Mouse (Mus musculus) embryonic facial prominence, embryonic 12.5 days (tissue): ENCODE measurements around the gene Rras. TPM values are rescaled to one million over a fixed set of nuclear protein-coding genes. Genes with fewer than 3 reads are reported as not detected.
"Not testable (repeated sequence)": the region's sequence is repeated elsewhere in the genome, so short reads cannot be mapped to it uniquely, and the experiment has no call there.

Source experiments
- ATAC-seq: fragments of 200-750 bp; cut with Nextera tagmentation; 2 replicates; pipeline ENCODE4 v1.8.0; 2017; ENCODE audit not compliant: insufficient number of reproducible peaks, insufficient read depth, low FRiP score, low TSS enrichment
- H3K27ac ChIP-seq: fragments of 300-500 bp; sonication (generic); 2 replicates; pipeline ENCODE4 v1.5.1; 2016; ENCODE audit warnings: mild to moderate bottlenecking
- H3K27me3 ChIP-seq: fragments of 300-500 bp; sonication (generic); 2 replicates; pipeline ENCODE4 v1.6.1; 2016; ENCODE audit warnings: mild to moderate bottlenecking, moderate library complexity
- H3K36me3 ChIP-seq: fragments of 300-500 bp; sonication (generic); 2 replicates; pipeline ENCODE4 v1.6.1; 2016; ENCODE audit warnings: mild to moderate bottlenecking
- H3K4me1 ChIP-seq: fragments of 300-500 bp; sonication (generic); 2 replicates; pipeline ENCODE4 v1.6.1; 2016
- H3K4me2 ChIP-seq: fragments of 300-500 bp; sonication (generic); replicated peaks from 2 replicates; pipeline ENCODE4 v1.6.1; 2016; ENCODE audit warnings: mild to moderate bottlenecking, moderate library complexity
- H3K4me3 ChIP-seq: fragments of 300-500 bp; sonication (generic); 2 replicates; pipeline ENCODE4 v1.5.1; 2016; ENCODE audit warnings: mild to moderate bottlenecking
- H3K9ac ChIP-seq: fragments of 300-500 bp; sonication (generic); 2 replicates; pipeline ENCODE4 v1.6.1; 2016; ENCODE audit warnings: mild to moderate bottlenecking, moderate library complexity
- H3K9me3 ChIP-seq: fragments of 300-500 bp; sonication (generic); 2 replicates; pipeline ENCODE4 v1.6.1; 2016; ENCODE audit warnings: mild to moderate bottlenecking, moderate library complexity
- WGBS: fragments of 180-500 bp; shearing (Covaris S2); methylation state at CpG from one replicate; pipeline ENCODE4 v1.1.7; 2016; 5-methylcytosine and 5-hydroxymethylcytosine counted together
- polyA plus RNA-seq: library from polyadenylated mRNA; unstranded; fragments of >200 nt; fragmentation: Nextera tagmentation; extraction: Ambion mirVana; gene quantifications from 2 replicates; pipeline ENCODE4 v1.2.1, GENCODE M21; 2016

Gene Rras
- polyA plus RNA-seq, 1 experiment from 2014 or later = 26.1 TPM

DNA sequence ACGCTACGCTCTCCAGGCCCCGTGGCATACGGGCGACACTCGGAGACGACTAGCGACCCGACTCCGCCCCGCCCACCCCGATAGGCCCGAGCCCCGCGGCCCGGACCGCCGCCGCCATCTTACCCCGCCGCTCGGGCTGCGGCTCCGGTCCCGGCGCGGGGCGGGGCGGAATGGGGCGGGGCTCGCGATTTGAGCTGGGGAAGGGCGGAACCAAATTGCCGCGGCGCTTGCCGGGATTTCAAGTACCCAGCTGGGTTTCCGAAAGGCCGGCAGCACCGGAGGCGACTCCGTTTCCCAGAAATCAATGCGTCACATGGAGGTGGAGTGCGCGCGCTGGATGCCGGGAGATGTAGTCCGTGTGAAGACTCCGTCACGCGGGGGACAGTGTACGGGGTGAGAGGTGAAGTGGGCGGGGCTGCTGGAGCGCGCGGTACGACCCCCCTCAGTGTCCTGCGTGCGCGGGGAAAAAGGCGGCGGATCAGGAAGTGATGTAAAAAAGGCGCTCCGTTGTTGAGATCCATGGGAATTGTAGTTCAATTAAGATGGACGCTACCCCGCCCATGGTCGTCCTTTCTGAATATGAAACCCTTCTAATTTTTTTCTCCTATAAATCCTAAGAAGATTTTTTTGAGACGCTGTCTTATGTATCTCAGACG lies 1.7 kb upstream of the Rras start, which contains the start of gene Scaf1:
Gene Scaf1, minus strand, starts transcription at position 407 of the 656 bp plus-strand sequence.
- Histone ChIP-seq H3K36me3 (peaks cover 26% of the 10 kb centered on the region), H3K4me1 (peaks cover 22% of the 10 kb centered on the region), H3K27ac (peak within 1 kb of the TSS; percentile 93), H3K9me3 (no peaks in the 10 kb centered on the region), H3K4me3 (peak within 1 kb of the TSS; percentile 92), H3K27me3 (peaks cover 2% of the 10 kb centered on the region; the same call in 1 of the 2 replicates), H3K4me2 (peak within 1 kb of the TSS; percentile 74), H3K9ac (peak within 1 kb of the TSS; percentile 96)
- ATAC-seq = peak; percentile 86
- under 1% methylated on average over 69 of the region's 69 CpGs for WGBS

DNA sequence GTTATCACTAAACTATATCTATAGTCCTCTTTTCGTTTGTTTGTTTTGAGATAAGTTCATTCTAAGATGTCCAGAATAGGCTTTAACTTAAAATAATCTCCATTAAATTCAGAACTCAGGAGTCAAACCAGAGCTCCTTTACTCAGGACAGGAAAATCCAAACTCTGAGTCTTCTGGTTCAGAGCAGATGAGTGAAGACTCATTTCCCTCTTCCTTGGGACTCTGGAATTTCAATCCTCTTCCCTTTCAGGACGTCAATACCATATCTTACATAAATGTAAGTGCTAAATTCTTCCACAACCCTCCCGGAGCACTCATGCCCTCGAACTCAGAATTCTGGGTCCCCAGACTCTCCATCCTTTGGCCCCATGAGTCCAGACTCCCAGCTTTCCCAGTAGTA lies 1.0 kb upstream of the Rras start:
- no peaks in the 10 kb centered on the region for H3K9me3 ChIP-seq
- peak overlapping the region; percentile 20 for H3K9ac ChIP-seq
- peak overlapping the region; percentile 92 for H3K4me3 ChIP-seq
- peak overlapping the region; percentile 93 for H3K27ac ChIP-seq
- peaks cover 22% of the 10 kb centered on the region for H3K4me1 ChIP-seq
- 4% methylated on average over 4 of the region's 4 CpGs for WGBS
- H3K36me3 ChIP-seq = peaks cover 19% of the 10 kb centered on the region
- peaks cover 2% of the 10 kb centered on the region; the same call in 1 of the 2 replicates for H3K27me3 ChIP-seq
- ATAC-seq = no peak
- peak overlapping the region; percentile 71 for H3K4me2 ChIP-seq

DNA sequence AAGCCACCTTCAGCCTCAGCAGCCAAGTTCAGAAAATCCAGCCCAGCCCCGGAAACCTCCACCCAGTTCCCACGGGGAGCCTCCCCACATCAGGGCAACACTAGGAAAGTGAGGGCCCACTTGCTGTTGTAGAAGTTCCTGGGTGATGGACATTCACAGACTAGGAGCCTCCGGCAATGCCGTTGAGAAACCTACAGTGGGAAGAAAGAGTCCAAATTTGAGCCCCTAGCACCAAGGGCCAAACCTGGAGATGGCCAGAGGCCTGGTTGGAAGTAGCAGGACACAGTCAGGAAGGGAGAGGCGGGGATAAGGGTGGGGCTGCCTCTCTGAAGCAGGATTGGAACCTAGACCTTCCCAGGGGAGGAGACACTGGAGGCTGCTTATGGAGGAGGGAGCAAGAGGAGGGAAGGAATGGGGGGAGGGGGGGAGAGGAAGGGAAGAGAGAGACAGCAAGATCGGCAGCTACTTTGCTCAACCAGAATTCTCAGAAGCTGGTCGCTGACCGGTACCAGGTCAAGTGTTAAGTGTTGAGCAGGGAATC lies 1.3 kb downstream of the Rras start:
- no peak overlapping the region for H3K27ac ChIP-seq

GRCm38 (mm10) chr7:45020225-45020624 lies 2.5 kb downstream of the Rras start:
- H3K4me3 ChIP-seq = no peak overlapping the region
- H3K4me2 ChIP-seq = no peak overlapping the region
- peaks cover 2% of the 10 kb centered on the region; the same call in 1 of the 2 replicates for H3K27me3 ChIP-seq
- no peak overlapping the region for H3K9ac ChIP-seq
- no peaks in the 10 kb centered on the region for H3K36me3 ChIP-seq
- H3K27ac ChIP-seq = no peak overlapping the region
- peaks cover 13% of the 10 kb centered on the region for H3K4me1 ChIP-seq
- no peak for ATAC-seq
- no peaks in the 10 kb centered on the region for H3K9me3 ChIP-seq
- WGBS = 72% methylated on average over 9 of the region's 9 CpGs

More for the DNA sequence above, 1.3 kb downstream of the Rras start:
- Histone ChIP-seq H3K9me3 (no peaks in the 10 kb centered on the region), H3K9ac (0 out of 2 replicates have a peak overlapping the region, but pooled peaks have one; percentile 15), H3K4me3 (no peak overlapping the region), H3K4me2 (peak overlapping the region; percentile 71; the same call in 1 of the 2 replicates), H3K36me3 (no peaks in the 10 kb centered on the region), H3K27me3 (peaks cover 2% of the 10 kb centered on the region; the same call in 1 of the 2 replicates), H3K4me1 (peaks cover 22% of the 10 kb centered on the region)
- 32% methylated on average over 8 of the region's 8 CpGs for WGBS
- no peak for ATAC-seq

GRCm38 (mm10) chr7:45023711-45024110 lies 6.0 kb downstream of the Rras start:
- not testable (repeated sequence) for H3K4me2 ChIP-seq, H3K4me1 ChIP-seq, H3K27me3 ChIP-seq, H3K9me3 ChIP-seq, ATAC-seq, H3K9ac ChIP-seq, H3K27ac ChIP-seq, H3K4me3 ChIP-seq
- peaks cover 23% of the 10 kb centered on the region for H3K36me3 ChIP-seq
- WGBS = 84% methylated on average over 5 of the region's 5 CpGs

DNA sequence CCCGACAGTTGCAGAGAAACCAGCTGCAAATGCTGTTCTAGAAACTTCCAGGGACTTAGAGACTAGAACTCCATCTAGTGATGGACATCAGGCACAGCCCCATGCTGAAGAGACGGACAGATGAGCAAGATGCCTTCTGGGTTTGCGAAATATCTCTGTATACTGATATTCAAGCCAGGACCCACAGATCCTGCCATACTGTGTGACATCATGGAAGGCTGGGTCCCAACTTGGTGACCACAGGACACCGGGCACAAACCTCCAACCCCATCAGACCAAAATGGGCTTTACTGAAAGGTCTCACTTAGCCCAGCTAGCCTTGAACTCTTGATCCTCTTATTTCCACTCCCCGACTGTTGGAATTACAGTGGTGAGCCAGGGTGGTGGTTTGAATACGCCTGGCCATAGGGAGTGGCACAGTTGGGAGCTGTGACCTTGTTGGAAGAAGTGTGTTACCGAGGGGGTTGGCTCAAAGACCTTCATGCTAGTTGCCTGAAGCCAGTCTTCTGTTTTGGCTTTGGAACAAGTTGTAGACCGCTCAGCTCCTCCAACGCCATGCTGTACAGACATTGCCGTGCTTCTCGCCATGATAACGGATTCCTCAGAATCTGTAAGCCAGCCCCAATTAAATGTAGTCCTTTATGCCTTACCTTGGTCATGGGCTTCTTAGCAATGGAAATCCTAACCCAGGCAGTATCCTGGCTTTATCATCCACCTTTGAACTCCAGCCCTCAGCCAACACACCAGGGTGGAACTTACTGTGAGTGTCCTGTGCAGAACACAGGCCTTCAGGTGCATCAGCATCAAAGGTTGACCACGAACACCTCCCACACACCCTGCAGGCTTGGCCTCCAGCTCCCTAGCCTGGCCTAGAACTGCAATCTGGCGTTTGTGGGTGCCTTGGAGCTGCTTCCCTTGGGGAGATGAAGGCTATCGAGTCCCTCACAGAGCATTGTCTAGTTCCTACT lies 6.8 kb downstream of the Rras start:
- Histone ChIP-seq H3K27ac (0 out of 2 replicates have a peak overlapping the region, but pooled peaks have one; percentile 61), H3K9me3 (no peaks in the 10 kb centered on the region), H3K4me3 (no peak overlapping the region), H3K36me3 (peaks cover 31% of the 10 kb centered on the region), H3K4me2 (no peak overlapping the region), H3K9ac (no peak overlapping the region), H3K4me1 (no peaks in the 10 kb centered on the region), H3K27me3 (peaks cover 2% of the 10 kb centered on the region; the same call in 1 of the 2 replicates)
- no peak for ATAC-seq
- 88% methylated on average over 15 of the region's 15 CpGs for WGBS

- no peak overlapping the region for H3K4me3 ChIP-seq
- H3K4me2 ChIP-seq = no peak overlapping the region
- 71% methylated on average over 8 of the region's 8 CpGs for whole genome bisulfite sequencing
- H3K4me1 ChIP-seq = no peaks in the 10 kb centered on the region
- ATAC-seq = no peak
- no peak overlapping the region for H3K9ac ChIP-seq
- H3K9me3 ChIP-seq = no peaks in the 10 kb centered on the region
- H3K27me3 ChIP-seq = no peaks in the 10 kb centered on the region; the same call in 1 of the 2 replicates
- peak overlapping the region; percentile 61; the same call in 1 of the 2 replicates for H3K27ac ChIP-seq
- H3K36me3 ChIP-seq = peaks cover 43% of the 10 kb centered on the region
These were observed 8.0 kb downstream of the Rras start for GRCm38 (mm10) chr7:45025601-45026220.

DNA sequence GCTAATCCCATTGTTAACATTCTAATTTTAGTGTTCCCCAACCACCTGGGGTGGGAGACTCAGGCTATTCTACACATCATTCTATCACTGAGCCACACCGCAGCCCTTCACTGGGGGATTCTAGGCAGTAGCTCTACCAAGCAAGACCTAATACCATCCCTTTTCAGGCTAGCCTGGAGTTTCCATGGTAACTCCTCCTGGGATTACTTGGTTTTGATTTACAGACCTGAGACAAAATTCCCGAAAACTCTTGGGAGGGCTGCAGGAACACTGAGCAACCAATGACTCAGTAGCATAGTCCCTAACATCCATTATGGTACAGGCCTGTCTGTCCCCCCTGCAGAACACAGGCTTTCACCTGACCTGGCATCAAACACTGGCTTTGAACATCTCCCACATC lies 8.5 kb downstream of the Rras start:
- Histone ChIP-seq H3K4me1 (no peaks in the 10 kb centered on the region), H3K27me3 (no peaks in the 10 kb centered on the region), H3K9ac (no peak overlapping the region), H3K4me3 (no peak overlapping the region), H3K36me3 (peaks cover 48% of the 10 kb centered on the region), H3K27ac (no peak overlapping the region), H3K4me2 (no peak overlapping the region), H3K9me3 (no peaks in the 10 kb centered on the region)
- no peak for ATAC-seq
- 44% methylated on average over 2 of the region's 2 CpGs for WGBS

DNA sequence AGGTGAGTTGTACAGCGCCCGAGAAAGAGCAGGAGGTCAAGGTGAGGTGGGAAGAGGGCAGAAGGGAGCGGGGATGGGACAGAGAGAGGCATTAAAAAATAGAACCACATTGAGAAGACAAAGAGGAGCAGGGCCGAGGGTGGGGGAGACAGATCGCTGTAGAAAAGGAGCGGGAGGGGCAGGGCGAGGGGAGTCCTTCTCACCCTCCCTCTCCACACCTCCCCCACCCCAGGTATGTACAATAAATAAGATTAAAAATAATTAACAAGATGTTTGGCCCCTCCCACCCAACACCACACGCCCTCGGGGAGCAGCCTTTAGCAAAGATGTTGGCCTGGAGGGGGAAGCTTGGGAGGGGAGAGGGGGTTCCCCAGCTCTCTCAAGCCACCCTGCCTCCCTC lies 10.0 kb downstream of the Rras start:
- no peak for ATAC-seq

DNA sequence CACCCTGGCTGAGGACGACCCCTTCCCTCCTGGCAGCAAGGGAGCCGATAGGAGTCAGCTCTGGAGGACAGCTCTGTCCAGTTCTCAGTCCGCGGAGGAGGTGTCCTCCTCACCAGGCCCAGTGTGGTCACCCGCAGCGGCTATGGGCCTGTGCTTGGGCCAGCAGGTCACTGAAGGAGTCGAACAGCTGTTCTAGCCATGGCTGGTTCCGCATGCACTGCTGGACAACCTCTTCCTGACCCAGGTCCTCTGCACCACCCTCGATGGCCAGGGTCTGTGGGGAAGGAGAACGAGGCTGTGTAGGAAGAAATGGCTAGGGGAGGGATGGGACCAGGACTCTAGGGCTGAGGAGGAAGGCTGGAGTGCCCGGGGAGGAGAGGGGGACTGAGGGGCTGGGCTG lies 10.6 kb downstream of the Rras start:
- 90% methylated on average over 11 of the region's 11 CpGs for WGBS
- no peak for ATAC-seq
- no peaks in the 10 kb centered on the region for H3K4me1 ChIP-seq
- peaks cover 69% of the 10 kb centered on the region for H3K36me3 ChIP-seq
- H3K27me3 ChIP-seq = no peaks in the 10 kb centered on the region
- H3K4me2 ChIP-seq = no peak overlapping the region
- no peak overlapping the region for H3K9ac ChIP-seq
- H3K4me3 ChIP-seq = no peak overlapping the region
- H3K9me3 ChIP-seq = no peaks in the 10 kb centered on the region
- 0 out of 2 replicates have a peak overlapping the region, but pooled peaks have one; percentile 9 for H3K27ac ChIP-seq

More for the DNA sequence above, 10.0 kb downstream of the Rras start:
- Histone ChIP-seq H3K9ac (no peak overlapping the region), H3K4me2 (no peak overlapping the region), H3K4me3 (no peak overlapping the region), H3K27me3 (no peaks in the 10 kb centered on the region), H3K36me3 (peaks cover 63% of the 10 kb centered on the region), H3K27ac (no peak overlapping the region), H3K4me1 (no peaks in the 10 kb centered on the region), H3K9me3 (no peaks in the 10 kb centered on the region)
- 91% methylated on average over 9 of the region's 9 CpGs for WGBS

- Histone ChIP-seq H3K36me3 (peaks cover 86% of the 10 kb centered on the region), H3K27me3 (no peaks in the 10 kb centered on the region)
- WGBS = 95% methylated on average over 6 of the region's 6 CpGs
These were observed 12.2 kb downstream of the Rras start for GRCm38 (mm10) chr7:45029995-45030394.

More at GRCm38 (mm10) chr7:45029995-45030394, 12.2 kb downstream of the Rras start:
- Histone ChIP-seq H3K4me2 (no peak overlapping the region), H3K27ac (no peak overlapping the region), H3K9ac (no peak overlapping the region), H3K4me1 (no peaks in the 10 kb centered on the region), H3K4me3 (no peak overlapping the region), H3K9me3 (no peaks in the 10 kb centered on the region)
- no peak for ATAC-seq
